In the genomic region with DNA sequence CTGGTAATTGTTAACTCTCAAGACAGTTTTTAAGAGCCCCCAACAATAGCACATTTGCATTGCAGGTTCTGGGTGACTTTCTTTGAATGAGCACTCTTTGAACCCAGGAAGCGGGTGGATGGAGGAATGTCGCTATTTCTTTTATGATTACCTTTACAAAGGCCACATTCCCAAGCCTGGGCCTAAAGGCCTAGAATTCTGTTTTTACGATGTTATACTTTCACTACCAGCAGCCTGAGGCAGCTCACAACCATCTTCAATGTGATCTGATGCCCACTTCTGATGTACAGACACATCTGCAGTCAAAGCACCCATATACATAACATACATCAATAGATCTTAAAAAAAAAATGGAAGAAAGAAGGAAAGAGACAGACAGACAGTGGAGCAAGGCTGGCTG, we compare ENCODE assay signal across 10 mouse cellular contexts. TPM values are rescaled to one million over a fixed set of nuclear protein-coding genes. Genes with fewer than 3 reads are reported as not detected.
DNase-seq lines count a peak whose midpoint lies in the region; TF ChIP-seq lines count a peak whose summit lies in the region.
"Not testable (repeated sequence)": the region's sequence is repeated elsewhere in the genome, so short reads cannot be mapped to it uniquely, and the experiment has no call there.
"Had no signal": no experiment of that assay in that cellular context is flagged by ENCODE, and none has a peak within 500 bp of the region (broad histone marks: within the 10 kb centered on the region; RNA-seq: fewer than 3 reads in every experiment).

No protein-coding gene starts in this region.

- H3K4me1 ChIP-seq in bone marrow macrophage, adult 2 months (ENCODE audit: control insufficient read depth, insufficient read depth, low read length) = peaks cover 42% of the 10 kb centered on the region
- peaks cover 43% of the 10 kb centered on the region for H3K4me1 ChIP-seq in megakaryocyte, embryonic 14.5 days
- peaks cover 21% of the 10 kb centered on the region; the same call in 1 of the 2 replicates for H3K4me1 ChIP-seq in spleen, adult 2 months (ENCODE audit: control insufficient read depth, insufficient read depth, insufficient read length)
- H3K4me1 ChIP-seq in thymus, adult 2 months (replicated peaks; ENCODE audit: control insufficient read depth, insufficient read depth, low read length) = peaks cover 24% of the 10 kb centered on the region

- not testable (repeated sequence) for TF ChIP-seq POLR2A in bone marrow macrophage, adult 2 months (IDR thresholded peaks at IDR 0.05; ENCODE audit: borderline replicate concordance, low read depth, low read length); spleen, adult 2 months (IDR thresholded peaks at IDR 0.05; ENCODE audit: low read depth, low read length); thymus, adult 2 months (IDR thresholded peaks at IDR 0.05; ENCODE audit: control insufficient read depth, extremely low read depth, insufficient read depth, low read length, poor library complexity)

- H3K36me3 ChIP-seq in megakaryocyte, embryonic 14.5 days (replicated peaks; ENCODE audit: low read length); spleen, adult 2 months (ENCODE audit: control insufficient read depth, insufficient read depth, low read length); thymus, adult 2 months (ENCODE audit: control insufficient read depth, insufficient read depth, low read length): not testable (repeated sequence)

- intact Hi-C loops in gastrocnemius, adult 2 months (cut with DNase I) = not testable (repeated sequence)

- H3K27me3 ChIP-seq in megakaryocyte, embryonic 14.5 days (replicated peaks) = peaks cover 45% of the 10 kb centered on the region
- not testable (repeated sequence) for H3K27me3 ChIP-seq in spleen, adult 2 months (ENCODE audit: control insufficient read depth, insufficient read depth, low read length); thymus, adult 2 months (ENCODE audit: control insufficient read depth, insufficient read depth, low read length)

- TF ChIP-seq CTCF in bone marrow macrophage, adult 2 months (IDR thresholded peaks at IDR 0.05; ENCODE audit: low read depth, low read length); gastrocnemius, adult 2 months (IDR thresholded peaks at IDR 0.05); layer of hippocampus, adult 2 months (conservative IDR thresholded peaks at IDR 0.05); spleen, adult 2 months (IDR thresholded peaks at IDR 0.05; ENCODE audit: extremely low read depth, insufficient read depth, insufficient read length, insufficient replicate concordance); thymus, adult 2 months (IDR thresholded peaks at IDR 0.05; ENCODE audit: borderline replicate concordance, control insufficient read depth, extremely low read depth, insufficient read depth, low read length, poor library complexity): not testable (repeated sequence)

- 82% methylated on average over 3 of the region's 3 CpGs for WGBS in spleen, adult 2 months
- WGBS in thymus, adult 2 months = 44% methylated on average over 3 of the region's 3 CpGs

- not testable (repeated sequence) for H3K4me3 ChIP-seq in bone marrow macrophage, adult 2 months (ENCODE audit: insufficient read depth, low read length); gastrocnemius, adult 2 months; layer of hippocampus, adult 2 months; spleen, adult 2 months (ENCODE audit: extremely low read depth, insufficient read depth, insufficient read length); thymus, adult 2 months (ENCODE audit: control insufficient read depth, insufficient read depth, low read length)
- H3K4me3 ChIP-seq in megakaryocyte, embryonic 14.5 days (replicated peaks) = peak overlapping the region; percentile 70

- peak; percentile 67 for DNase-seq in R1 (ENCODE audit: low read depth, low spot score)
- DNase-seq in gastrocnemius, adult 2 months; layer of hippocampus, adult 2 months (ENCODE audit: low spot score in 2 of 2); spleen, adult 2 months (ENCODE audit: low read depth in 1 of 2, low spot score in 2 of 2); thymus, adult 2 months: not testable (repeated sequence)
- DNase-seq in kidney, adult 11 months = peak; percentile 19

- peak overlapping the region; percentile 74 for H3K27ac ChIP-seq in bone marrow macrophage, adult 2 months (ENCODE audit: insufficient read depth, low read depth, low read length)
- H3K27ac ChIP-seq in gastrocnemius, adult 2 months = peak overlapping the region; percentile 56
- H3K27ac ChIP-seq in layer of hippocampus, adult 2 months = peak overlapping the region; percentile 53; the same call in 1 of the 2 replicates
- peak overlapping the region; percentile 77 for H3K27ac ChIP-seq in spleen, adult 2 months (ENCODE audit: insufficient read depth, low read length)
- peak overlapping the region; percentile 61; the same call in 1 of the 2 replicates for H3K27ac ChIP-seq in thymus, adult 2 months (ENCODE audit: control insufficient read depth, insufficient read depth, low read length)

- not testable (repeated sequence) for H3K9me3 ChIP-seq in megakaryocyte, embryonic 14.5 days

RNA-seq across cellular contexts. Expression of a gene that starts 32.1 kb away (rescaled TPM):
- not detected in 2 replicates for polyA plus RNA-seq in bone marrow macrophage, adult 2 months (2012; ENCODE audit: insufficient read depth, insufficient read length, missing spikeins)
- total RNA-seq in gastrocnemius, adult 2 months (2021) = 1 to 10 TPM; 4.1 to 5.1 TPM
- 1 to 10 TPM; 2.8 to 3.1 TPM for total RNA-seq in layer of hippocampus, adult 2 months (2021)
- not detected in 2 replicates for polyA plus RNA-seq in megakaryocyte, embryonic 14.5 days (2012; ENCODE audit: insufficient read depth, low replicate concordance)
- 1.1 TPM in 2 replicates for polyA plus RNA-seq in spleen, adult 2 months (2012; rRNA removed)
- 0.43 and 0.69 TPM in 2 replicates for polyA plus RNA-seq in thymus, adult 2 months (2012; rRNA removed)
- total RNA-seq: G1E had no signal
- polyA plus RNA-seq: C2C12, G1E had no signal

RNA-seq across cellular contexts. Expression of a gene that starts 49.7 kb away (rescaled TPM):
- polyA plus RNA-seq in bone marrow macrophage, adult 2 months (2012; ENCODE audit: insufficient read depth, insufficient read length, missing spikeins) = 75.7 and 82.0 TPM in 2 replicates
- total RNA-seq in gastrocnemius, adult 2 months (2021) = 1 to 10 TPM; 4.3 to 6.4 TPM
- total RNA-seq in layer of hippocampus, adult 2 months (2021) = 1 to 10 TPM; 5.9 to 6.1 TPM
- 6.3 and 10.8 TPM in 2 replicates for polyA plus RNA-seq in megakaryocyte, embryonic 14.5 days (2012; ENCODE audit: insufficient read depth, low replicate concordance)
- polyA plus RNA-seq in spleen, adult 2 months (2012; rRNA removed) = 21.4 and 25.6 TPM in 2 replicates
- 10.4 and 11.1 TPM in 2 replicates for polyA plus RNA-seq in thymus, adult 2 months (2012; rRNA removed)
- polyA plus RNA-seq: G1E had no signal
